Mouse (Mus musculus): Measurements from ENCODE around the gene Phf1. TPM values are rescaled to one million over a fixed set of nuclear protein-coding genes. Genes with fewer than 3 reads are reported as not detected.
"Not testable (repeated sequence)": the region's sequence is repeated elsewhere in the genome, so short reads cannot be mapped to it uniquely, and the experiment has no call there.

Gene Phf1
- 10 to 100 TPM; 34.2 to 37.9 TPM for total RNA-seq (2021)
- long read RNA-seq, experiment 1, partial matches to known transcripts, result 6 of 10 reads
- long read RNA-seq, experiment 1, other reads (novel, unspliced or antisense), result 1 of 10 reads
- long read RNA-seq, experiment 2, transcript Phf1-201 (15 exons, 2,522 nt), result major isoform, 7 of 12 reads
- long read RNA-seq, experiment 2, partial matches to known transcripts, result 0 of 12 reads
- long read RNA-seq, experiment 2, other reads (novel, unspliced or antisense), result 4 of 12 reads

GRCm38 (mm10) chr17:26932839-26933398, at the start of gene Phf1:
TSS of gene Phf1 (plus strand) at chr17:26933052.
- DNase-seq, result peak; percentile 99 to 100

- no peak for DNase-seq
Measured at GRCm38 (mm10) chr17:26883585-26883984, 49.3 kb upstream of the Phf1 start.

GRCm38 (mm10) chr17:26884995-26885926, 47.6 kb upstream of the Phf1 start:
- DNase-seq, result peak; percentile 91 to 95

- DNase-seq, result peak; percentile 90 to 92
Measured at GRCm38 (mm10) chr17:26886047-26886749, 46.7 kb upstream of the Phf1 start.

GRCm38 (mm10) chr17:26887926-26888325, 44.9 kb upstream of the Phf1 start:
- no peak for DNase-seq

GRCm38 (mm10) chr17:26892635-26893375, 40.0 kb upstream of the Phf1 start:
- peak in 1 of 2 experiments; percentile 16 for DNase-seq

GRCm38 (mm10) chr17:26893492-26893891, 39.4 kb upstream of the Phf1 start:
- no peak for DNase-seq

GRCm38 (mm10) chr17:26894342-26894741, 38.5 kb upstream of the Phf1 start:
- DNase-seq, result no peak

GRCm38 (mm10) chr17:26895578-26895977, 37.3 kb upstream of the Phf1 start:
- DNase-seq, result peak; percentile 79 to 82

- no peak for DNase-seq
Measured at GRCm38 (mm10) chr17:26900916-26901315, 31.9 kb upstream of the Phf1 start.

- no peak for DNase-seq
Measured at GRCm38 (mm10) chr17:26904320-26904719, 28.5 kb upstream of the Phf1 start.

GRCm38 (mm10) chr17:26907506-26907905, 25.3 kb upstream of the Phf1 start:
- not testable (repeated sequence) for DNase-seq

- DNase-seq, result no peak
Measured at GRCm38 (mm10) chr17:26915248-26915647, 17.6 kb upstream of the Phf1 start.

GRCm38 (mm10) chr17:26916711-26917482, 16.0 kb upstream of the Phf1 start, which contains the start of gene Kifc5b:
TSS of gene Kifc5b (plus strand) at chr17:26917091.
- DNase-seq, result peak; percentile 98 to 99

- DNase-seq, result not testable (repeated sequence)
Measured at GRCm38 (mm10) chr17:26917560-26917959, 15.3 kb upstream of the Phf1 start.

- DNase-seq, result no peak
Measured at GRCm38 (mm10) chr17:26918343-26918742, 14.5 kb upstream of the Phf1 start.

GRCm38 (mm10) chr17:26919516-26919915, 13.3 kb upstream of the Phf1 start:
- not testable (repeated sequence) for DNase-seq

GRCm38 (mm10) chr17:26922368-26922767, 10.5 kb upstream of the Phf1 start:
- DNase-seq, result not testable (repeated sequence)

GRCm38 (mm10) chr17:26925414-26925813, 7.4 kb upstream of the Phf1 start:
- DNase-seq, result not testable (repeated sequence)

- DNase-seq, result peak; percentile 60 to 71
Measured at GRCm38 (mm10) chr17:26931795-26932194, 1.1 kb upstream of the Phf1 start.

Measured in adrenal gland, postnatal 36 days (tissue).